Comparison of ENCODE assay signal across 8 mouse cellular contexts in the genomic region with DNA sequence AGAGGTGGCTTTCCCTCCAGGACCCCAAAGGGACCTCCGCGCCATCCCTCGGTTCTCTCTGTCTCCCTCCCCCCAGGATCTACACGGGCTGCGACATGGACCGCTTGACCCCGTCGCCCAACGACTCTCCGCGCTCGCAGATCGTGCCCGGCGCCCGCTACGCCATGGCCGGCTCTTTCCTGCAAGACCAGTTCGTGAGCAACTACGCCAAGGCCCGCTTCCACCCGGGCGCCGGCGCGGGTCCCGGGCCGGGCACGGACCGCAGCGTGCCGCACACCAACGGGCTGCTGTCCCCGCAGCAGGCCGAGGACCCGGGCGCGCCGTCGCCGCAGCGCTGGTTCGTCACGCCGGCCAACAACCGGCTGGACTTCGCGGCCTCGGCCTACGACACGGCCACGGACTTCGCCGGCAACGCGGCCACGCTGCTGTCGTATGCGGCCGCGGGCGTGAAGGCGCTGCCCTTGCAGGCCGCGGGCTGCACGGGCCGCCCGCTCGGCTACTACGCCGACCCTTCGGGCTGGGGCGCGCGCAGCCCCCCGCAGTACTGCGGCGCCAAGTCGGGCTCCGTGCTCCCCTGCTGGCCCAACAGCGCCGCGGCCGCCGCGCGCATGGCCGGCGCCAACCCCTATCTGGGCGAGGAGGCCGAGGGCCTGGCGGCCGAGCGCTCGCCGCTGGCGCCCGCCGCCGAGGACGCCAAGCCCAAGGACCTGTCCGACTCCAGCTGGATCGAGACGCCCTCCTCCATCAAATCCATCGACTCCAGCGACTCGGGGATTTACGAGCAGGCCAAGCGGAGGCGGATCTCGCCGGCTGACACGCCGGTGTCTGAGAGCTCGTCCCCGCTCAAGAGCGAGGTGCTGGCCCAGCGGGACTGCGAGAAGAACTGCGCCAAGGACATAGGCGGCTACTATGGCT. TPM values are rescaled to one million over a fixed set of nuclear protein-coding genes. Genes with fewer than 3 reads are reported as not detected.
A peak's percentile ranks its signal among the peaks of the same experiment; 100 is the strongest.
DNase-seq lines count a peak whose midpoint lies in the region; ATAC-seq and TF ChIP-seq lines count a peak whose summit lies in the region.

No protein-coding gene starts in this region.

- peak overlapping the region; percentile 10 for H3K4me3 ChIP-seq in erythroblast, embryonic 14.5 days (replicated peaks)
- peak overlapping the region; percentile 57 for H3K4me3 ChIP-seq in heart, embryonic 13.5 days
- H3K4me3 ChIP-seq in midbrain, embryonic 13.5 days (replicated peaks), result peak overlapping the region; percentile 51
- H3K4me3 ChIP-seq in testis, adult 2 months (ENCODE audit: control insufficient read depth, low read depth, low read length), result peak overlapping the region; percentile 95

- H3K36me3 ChIP-seq in erythroblast, embryonic 14.5 days (ENCODE audit: control insufficient read depth), result no peaks in the 10 kb centered on the region
- H3K36me3 ChIP-seq in heart, embryonic 13.5 days, result no peaks in the 10 kb centered on the region
- no peaks in the 10 kb centered on the region for H3K36me3 ChIP-seq in midbrain, embryonic 13.5 days
- H3K36me3 ChIP-seq in testis, adult 2 months (ENCODE audit: control insufficient read depth, insufficient read depth, low read length), result no peaks in the 10 kb centered on the region

- H3K27ac ChIP-seq in heart, embryonic 13.5 days (replicated peaks), result no peak overlapping the region
- H3K27ac ChIP-seq in midbrain, embryonic 13.5 days, result no peak overlapping the region
- H3K27ac ChIP-seq in testis, adult 2 months (ENCODE audit: control insufficient read depth, insufficient read depth, low read depth, low read length), result peak overlapping the region; percentile 61

- under 1% methylated on average over 121 of the region's 121 CpGs for WGBS in heart, embryonic 13.5 days
- under 1% methylated on average over 111 of the region's 121 CpGs for WGBS in midbrain, embryonic 13.5 days

- peaks cover 10% of the 10 kb centered on the region for H3K4me1 ChIP-seq in erythroblast, embryonic 14.5 days (ENCODE audit: control insufficient read depth)
- peaks cover 24% of the 10 kb centered on the region for H3K4me1 ChIP-seq in heart, embryonic 13.5 days
- peaks cover 28% of the 10 kb centered on the region for H3K4me1 ChIP-seq in midbrain, embryonic 13.5 days (replicated peaks)
- peaks cover 19% of the 10 kb centered on the region for H3K4me1 ChIP-seq in testis, adult 2 months (ENCODE audit: control insufficient read depth, insufficient read depth, low read length)

- no peak for ATAC-seq in erythroblast, adult 5-6 weeks (replicated peaks; ENCODE audit: low FRiP score, poor library complexity, severe bottlenecking)
- ATAC-seq in heart, embryonic 13.5 days (ENCODE audit: extremely low read depth, insufficient number of reproducible peaks, low FRiP score, low TSS enrichment), result peak; percentile 71; the same call in 1 of the 2 replicates
- peak; percentile 70 for ATAC-seq in midbrain, embryonic 13.5 days

- peak overlapping the region; percentile 87 for H3K4me2 ChIP-seq in heart, embryonic 13.5 days
- peak overlapping the region; percentile 88 for H3K4me2 ChIP-seq in midbrain, embryonic 13.5 days (replicated peaks)

- H3K9me3 ChIP-seq in erythroblast, embryonic 14.5 days (ENCODE audit: control insufficient read depth, low read length), result peaks cover 19% of the 10 kb centered on the region
- H3K9me3 ChIP-seq in heart, embryonic 13.5 days, result no peaks in the 10 kb centered on the region
- H3K9me3 ChIP-seq in midbrain, embryonic 13.5 days, result no peaks in the 10 kb centered on the region

- peak; percentile 40 for DNase-seq in CD4-positive helper T cell, adult 2 months (ENCODE audit: low read depth, low spot score)
- peak; percentile 30 to 37 for DNase-seq in cerebellum, postnatal 36 days
- DNase-seq in kidney, postnatal 14 days, result peak; percentile 54

- H3K27me3 ChIP-seq in erythroblast, embryonic 14.5 days (ENCODE audit: control insufficient read depth), result peaks cover 100% of the 10 kb centered on the region
- peaks cover 95% of the 10 kb centered on the region for H3K27me3 ChIP-seq in heart, embryonic 13.5 days (replicated peaks)
- peaks cover 83% of the 10 kb centered on the region for H3K27me3 ChIP-seq in midbrain, embryonic 13.5 days
- H3K27me3 ChIP-seq in testis, adult 2 months (ENCODE audit: control insufficient read depth, insufficient read depth, low read length), result no peaks in the 10 kb centered on the region

- peak overlapping the region; percentile 77 for H3K9ac ChIP-seq in heart, embryonic 13.5 days
- H3K9ac ChIP-seq in midbrain, embryonic 13.5 days (replicated peaks), result peak overlapping the region; percentile 71

- no peak for TF ChIP-seq CTCF in testis, adult 2 months (IDR thresholded peaks at IDR 0.05; ENCODE audit: control insufficient read depth, insufficient read depth, insufficient replicate concordance, low read depth, low read length)

- peak; percentile 6; the same call in 1 of the 2 replicates for TF ChIP-seq POLR2A in testis, adult 2 months (IDR thresholded peaks at IDR 0.05; ENCODE audit: control insufficient read depth, low read depth, low read length)

RNA-seq across cellular contexts. Expression of a gene that starts 9.0 kb away (rescaled TPM):
- polyA plus RNA-seq in erythroblast, embryonic 14.5 days (2012), result 0.04 TPM in 1 of 2 replicates, not detected in the other
- not detected in 2 replicates for total RNA-seq in erythroblast, adult 5-6 weeks (2015; ENCODE audit: low replicate concordance)
- total RNA-seq in erythroblast, adult 5-6 weeks (2017; ENCODE audit: low replicate concordance), result not detected in 2 replicates
- polyA plus RNA-seq in heart, embryonic 13.5 days (2015; fragmentation: Nextera tagmentation; extraction: Ambion mirVana), result 0.05 and 0.11 TPM in 2 replicates
- 1.2 and 3.9 TPM in 2 replicates for polyA plus RNA-seq in midbrain, embryonic 13.5 days (2015; fragmentation: Nextera tagmentation; extraction: Ambion mirVana)
- polyA plus RNA-seq in testis, adult 2 months (2012; rRNA removed), result 0.68 and 0.89 TPM in 2 replicates

Comparison
In these comparisons a context has a peak if more than half of its experiments do, and no peak if none do; other contexts are left out.
1. H3K4me3 ChIP-seq: peak in every context shown above with its lines; median percentile 95 in testis, adult 2 months; 57 in heart, embryonic 13.5 days; 51 in midbrain, embryonic 13.5 days; 10 in erythroblast, embryonic 14.5 days.